Mouse (Mus musculus): Measurements from ENCODE around the gene Cbx8.

Cbx8 gene

DNA sequence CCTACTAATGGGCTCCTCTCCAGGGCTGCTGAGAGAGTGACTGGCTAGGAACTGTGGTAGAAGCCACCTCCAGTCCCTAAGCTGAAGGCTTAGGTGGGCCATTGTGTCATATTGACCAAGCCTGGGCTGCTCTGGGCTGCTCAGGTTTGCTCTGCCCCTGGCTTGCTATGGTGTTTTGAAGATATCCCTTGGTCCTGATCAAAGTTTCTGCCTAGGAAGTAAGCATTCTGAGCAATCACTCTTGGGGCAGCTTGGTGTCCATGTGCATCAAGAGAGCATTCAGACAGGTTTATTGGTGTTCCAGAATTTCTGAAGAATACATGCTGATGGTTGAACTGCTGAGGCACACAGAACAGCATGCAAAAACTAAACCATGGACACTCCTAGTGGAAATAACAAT, 10.7 kb upstream of the Cbx8 start:
- no peak for DNase-seq (ENCODE audit: low spot score in 2 of 2)

DNA sequence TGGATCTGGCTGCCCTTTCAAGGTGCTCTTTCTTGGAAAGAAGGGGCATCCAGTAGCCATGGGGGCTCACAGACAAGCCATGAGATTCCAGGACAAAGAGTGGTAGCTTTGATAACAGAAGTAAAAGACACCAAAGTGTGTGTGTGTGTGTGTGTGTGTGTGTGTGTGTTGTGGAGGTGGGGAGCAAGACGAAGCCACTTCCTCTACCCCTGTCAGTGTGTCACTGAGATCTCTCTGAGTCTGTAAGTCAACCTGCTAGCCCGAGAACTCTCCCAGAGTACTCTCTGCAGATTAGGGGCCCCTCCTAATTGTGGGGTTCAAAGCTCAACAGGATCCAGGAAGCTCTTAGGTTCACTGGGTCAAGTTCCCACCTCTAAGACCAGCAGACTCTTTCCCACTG, 9.6 kb upstream of the Cbx8 start:
- no peak for DNase-seq (ENCODE audit: low spot score in 2 of 2)

DNA sequence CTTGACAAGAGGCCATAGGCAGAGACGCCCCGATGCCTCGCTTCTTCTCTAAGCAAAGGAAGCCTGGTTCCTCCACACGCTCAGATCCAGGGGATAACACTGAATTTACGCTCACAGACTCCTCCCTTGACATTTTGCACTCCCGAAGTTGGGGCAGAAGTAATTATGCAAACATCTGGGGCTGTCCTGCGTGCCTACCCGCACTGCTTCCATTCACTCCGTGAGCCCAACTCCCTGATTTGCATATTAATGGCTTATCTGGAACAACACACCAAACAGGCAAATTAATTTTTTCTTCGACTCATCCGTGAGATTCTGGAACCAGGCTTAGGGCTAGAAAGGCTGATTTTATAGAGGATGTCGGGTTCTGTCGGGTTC, 7.4 kb upstream of the Cbx8 start:
- no peak for DNase-seq (ENCODE audit: low spot score in 2 of 2)

DNA sequence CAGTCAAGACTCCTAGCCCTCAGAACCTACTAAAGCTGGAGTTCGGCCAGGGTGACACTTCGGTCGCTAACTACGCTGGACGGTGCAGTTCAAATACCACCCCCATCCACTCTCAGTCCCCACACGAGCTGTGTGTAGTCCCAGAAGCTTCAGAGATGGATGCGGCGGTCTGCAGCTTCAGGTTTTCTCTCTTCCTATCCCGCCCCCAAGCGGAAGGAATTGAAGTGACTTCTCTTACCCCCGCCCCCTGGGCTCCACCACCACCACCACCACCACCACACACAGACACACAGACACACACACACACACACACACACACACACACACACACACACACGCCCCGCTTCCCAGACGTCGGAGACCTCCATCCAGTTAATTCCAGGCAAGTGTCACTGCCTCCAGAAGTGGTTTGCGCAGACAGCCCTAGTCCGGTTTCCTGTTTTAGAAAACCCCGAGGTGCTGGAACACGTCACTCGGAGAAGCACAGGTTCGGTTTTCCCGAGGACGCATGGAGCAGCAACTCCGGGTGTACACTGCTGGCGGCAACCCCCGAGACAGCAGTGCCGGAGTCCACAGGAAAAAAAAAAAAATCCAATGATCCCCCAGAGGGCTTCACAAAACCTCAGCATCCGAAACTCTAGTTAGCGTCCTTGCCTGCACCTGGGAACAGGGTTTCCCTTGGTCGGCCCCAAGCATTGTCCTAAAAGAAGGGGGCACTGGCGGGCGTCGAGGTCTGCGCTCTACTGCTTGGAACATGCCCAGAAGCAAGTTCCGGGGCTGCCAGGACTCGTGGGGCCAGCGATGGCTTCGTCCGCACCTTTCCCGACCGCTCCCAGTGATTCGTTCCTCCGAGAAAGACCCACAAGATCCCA, 6.7 kb upstream of the Cbx8 start:
- no peak for DNase-seq (ENCODE audit: low spot score in 2 of 2)

DNA sequence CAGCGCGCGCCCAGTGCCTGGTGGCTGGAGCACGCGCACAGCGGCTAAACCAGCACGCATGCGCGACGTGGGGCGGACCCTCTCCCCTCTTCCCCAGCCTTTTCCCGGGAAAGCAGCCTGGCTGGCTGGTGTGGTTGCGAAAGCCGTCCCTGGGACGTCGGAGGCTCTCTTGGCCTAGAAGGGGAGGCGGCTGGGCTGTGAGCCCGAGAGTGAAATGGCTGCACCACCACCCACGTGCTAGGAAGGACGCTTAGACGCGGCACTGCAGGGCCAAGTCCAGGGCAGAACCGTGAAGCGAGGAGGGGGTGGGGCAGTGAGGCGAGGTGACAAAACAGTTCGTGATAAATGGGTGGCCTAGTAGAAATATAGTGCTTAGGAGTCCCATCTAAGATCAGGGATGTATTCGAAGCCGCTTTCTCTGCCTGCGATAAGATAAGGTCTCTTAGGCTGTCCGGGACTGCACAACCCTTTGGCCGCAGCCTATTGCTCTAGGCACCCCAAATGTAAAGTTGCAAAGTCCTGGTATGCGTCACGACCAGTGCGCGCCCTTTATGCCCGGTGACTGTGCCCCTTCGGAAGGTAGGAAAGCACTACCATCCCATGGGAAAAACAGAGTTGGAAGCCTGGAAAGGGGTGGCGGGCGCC, 6.0 kb upstream of the Cbx8 start:
- DNase-seq (ENCODE audit: low spot score in 2 of 2), result peak in 1 of 2 experiments; percentile 69

DNA sequence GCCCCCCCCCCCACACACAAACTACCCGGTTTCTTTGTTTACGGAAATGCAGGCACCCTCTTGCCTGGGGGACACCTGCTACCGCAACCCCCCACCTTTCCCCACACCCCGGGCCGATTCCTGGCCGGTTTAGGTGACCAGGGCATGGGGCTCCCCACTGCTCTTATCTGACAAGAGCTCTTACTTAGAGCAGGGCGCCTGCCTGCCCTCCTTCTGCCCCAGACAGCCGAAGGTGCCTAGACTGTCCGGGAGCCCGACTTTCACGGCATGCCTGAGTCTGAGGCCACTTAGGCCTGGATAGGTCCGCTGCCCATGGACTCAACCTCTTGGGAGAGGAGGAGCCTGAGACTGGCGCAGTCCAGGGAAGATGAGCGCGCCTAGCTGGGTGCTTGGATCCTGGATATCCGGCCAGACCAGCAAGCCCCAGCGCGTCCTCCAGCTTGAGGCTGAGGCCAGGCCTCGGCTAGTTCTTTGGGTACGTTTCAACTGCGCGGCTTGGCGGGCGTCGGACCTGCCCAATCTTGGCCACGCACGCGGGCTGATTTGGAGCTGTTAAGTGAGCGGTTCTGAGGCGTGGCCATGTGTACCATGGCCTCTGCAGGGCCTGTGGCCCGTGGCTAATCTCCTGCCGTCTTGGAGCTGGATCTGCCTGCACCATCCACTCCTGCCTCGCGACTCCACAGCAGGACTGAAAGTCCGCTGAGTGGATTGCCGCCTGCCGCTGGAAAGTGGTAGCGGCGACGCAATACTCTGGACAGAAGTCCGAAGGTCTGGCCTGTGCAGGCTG, 4.0 kb upstream of the Cbx8 start:
- DNase-seq (ENCODE audit: low spot score in 2 of 2), result no peak

DNA sequence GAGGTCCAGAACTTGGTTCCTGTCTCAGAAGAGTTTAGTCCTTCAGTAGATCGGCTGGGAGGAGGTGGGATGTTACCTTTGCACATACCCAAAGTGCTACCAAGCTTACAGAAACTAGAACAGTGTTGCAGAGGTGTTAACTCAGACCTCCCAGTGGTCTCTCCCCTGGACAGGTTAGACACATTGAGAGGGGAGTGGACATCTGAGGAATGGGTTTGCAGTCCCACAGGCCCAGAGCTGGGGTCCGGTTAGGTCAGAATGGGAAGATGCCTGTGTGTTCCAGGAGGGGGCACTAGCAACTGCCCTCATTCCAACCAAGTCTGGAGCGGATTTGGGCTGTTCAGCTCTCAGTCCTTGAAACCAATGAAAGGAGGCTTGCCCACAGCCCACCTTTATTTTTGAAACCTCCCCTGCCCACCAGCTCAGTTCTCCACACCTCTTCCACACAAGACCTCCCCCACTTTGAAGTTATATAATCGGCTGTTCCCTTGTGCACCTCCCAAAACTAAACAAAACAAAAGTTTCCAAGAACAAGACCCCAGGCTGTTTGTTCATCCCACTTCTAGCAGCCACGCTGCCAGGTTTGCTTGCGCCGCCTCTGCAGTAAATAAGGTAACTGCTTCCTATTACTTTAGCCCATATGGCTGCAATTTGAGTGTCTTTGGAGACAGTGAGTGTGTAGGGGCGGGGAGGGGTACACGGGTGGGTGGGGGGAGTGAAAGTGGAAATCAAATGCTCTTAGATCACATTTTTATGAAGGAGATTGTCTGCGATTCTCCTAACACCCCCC, 3.2 kb upstream of the Cbx8 start:
- DNase-seq (ENCODE audit: low spot score in 2 of 2), result no peak

DNA sequence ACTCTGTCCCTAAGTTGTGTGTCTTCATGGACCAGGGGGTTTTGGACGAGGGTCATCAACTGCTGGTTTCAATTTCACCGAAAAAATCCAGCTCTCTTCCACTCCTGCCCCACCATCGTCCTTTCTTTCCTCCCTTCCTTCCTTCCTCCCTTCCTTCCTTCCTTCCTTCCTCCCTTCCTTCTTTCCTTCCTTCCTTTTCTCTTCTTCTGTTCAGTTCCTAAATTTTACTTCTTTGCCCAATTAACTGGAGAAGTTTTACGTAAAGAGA, 2.4 kb upstream of the Cbx8 start:
- DNase-seq (ENCODE audit: low spot score in 2 of 2), result no peak

DNA sequence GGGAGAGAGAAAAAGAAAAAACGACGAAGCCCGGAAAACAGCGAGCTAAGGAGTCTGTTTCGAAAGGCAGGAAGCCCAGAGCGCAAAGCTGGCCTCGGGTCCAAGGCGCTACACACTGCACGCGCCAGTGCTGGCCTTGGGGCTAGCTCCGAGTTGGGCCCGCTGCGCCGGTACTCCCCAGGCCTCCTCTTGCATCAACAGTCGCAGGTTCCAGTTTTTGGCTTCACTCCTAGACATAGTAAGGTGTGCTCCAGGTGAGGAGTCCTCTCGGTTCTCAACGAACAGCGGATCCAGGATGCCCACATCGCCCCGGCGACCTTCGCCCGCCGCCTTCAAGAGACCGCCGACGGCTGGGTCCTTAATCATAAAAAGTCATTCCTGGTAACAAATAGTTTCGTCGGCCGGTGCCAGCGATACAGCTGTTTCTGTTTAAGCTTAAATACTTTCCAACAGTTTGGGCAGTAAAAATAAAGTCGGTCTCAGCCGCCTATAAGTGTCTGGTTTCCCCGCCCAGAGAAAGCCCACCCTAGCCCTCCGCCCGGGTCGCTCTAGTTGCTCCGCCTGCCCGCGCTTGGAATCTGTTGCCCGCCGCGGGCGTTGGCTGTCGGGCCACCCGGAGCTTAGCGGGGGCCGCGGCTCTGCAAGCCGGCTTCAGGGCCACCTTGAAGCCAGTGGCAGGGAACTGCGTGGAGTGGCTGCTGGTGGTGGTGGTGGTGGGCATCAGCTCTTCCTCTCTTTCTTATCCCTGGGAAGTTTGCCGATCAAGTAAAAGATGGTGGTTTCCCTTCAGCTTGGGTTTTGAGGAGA, 1.9 kb upstream of the Cbx8 start:
- no peak for DNase-seq (ENCODE audit: low spot score in 2 of 2)

DNA sequence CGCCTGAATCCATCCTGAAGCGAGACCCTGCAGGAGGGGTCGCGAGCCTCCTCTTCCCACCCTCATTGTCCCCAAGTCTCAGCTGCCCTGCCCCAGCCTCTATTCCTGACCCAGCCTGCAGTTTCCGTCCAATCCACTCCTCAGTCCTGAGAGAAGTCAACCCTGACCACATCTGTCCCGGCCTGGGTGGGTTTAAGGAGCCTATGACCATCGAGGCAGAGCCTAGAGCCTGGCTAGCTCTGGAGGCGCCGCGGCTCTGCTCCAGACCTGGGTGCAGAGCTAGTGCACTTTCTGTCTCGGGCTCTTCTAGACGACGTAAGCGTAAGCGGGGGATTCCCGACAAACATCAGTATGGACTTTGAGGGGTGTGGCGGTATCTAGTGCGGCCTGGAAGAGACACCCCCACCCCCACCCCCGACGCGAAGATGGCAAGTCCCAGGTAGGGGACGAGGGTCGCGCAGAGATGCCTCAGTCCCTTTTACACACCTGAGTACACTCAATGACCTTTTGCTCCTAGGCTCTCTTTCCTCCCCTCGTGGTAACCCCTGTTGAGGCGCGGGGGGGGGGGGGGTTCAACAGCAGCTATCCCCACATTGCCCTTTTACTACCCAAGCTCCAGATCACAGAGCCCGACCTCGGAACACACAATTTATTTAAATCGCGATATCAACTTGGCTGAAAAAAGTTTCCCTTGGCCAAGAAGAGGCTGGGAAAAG, 1.1 kb upstream of the Cbx8 start:
- no peak for DNase-seq (ENCODE audit: low spot score in 2 of 2)

DNA sequence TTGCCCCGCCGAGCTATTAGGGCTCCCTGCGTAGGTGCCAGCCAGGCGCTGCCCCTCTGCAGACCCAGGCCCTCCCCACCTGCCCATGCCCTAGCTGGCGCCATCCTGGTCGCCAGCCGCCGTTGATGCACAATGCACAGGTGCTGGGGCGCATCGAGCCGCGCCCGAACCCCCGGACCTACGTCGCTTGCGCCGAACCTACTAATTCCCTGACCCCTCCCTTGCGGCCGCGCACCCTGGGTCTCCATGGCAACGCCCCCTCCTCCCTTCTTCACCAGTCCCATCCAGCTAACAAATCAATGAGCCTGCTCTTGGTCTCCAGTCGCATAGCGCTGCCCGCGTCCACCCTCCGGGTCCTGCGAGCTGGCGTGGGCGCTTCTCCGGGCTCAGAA, 552 bp upstream of the Cbx8 start:
- DNase-seq (ENCODE audit: low spot score in 2 of 2), result no peak

DNA sequence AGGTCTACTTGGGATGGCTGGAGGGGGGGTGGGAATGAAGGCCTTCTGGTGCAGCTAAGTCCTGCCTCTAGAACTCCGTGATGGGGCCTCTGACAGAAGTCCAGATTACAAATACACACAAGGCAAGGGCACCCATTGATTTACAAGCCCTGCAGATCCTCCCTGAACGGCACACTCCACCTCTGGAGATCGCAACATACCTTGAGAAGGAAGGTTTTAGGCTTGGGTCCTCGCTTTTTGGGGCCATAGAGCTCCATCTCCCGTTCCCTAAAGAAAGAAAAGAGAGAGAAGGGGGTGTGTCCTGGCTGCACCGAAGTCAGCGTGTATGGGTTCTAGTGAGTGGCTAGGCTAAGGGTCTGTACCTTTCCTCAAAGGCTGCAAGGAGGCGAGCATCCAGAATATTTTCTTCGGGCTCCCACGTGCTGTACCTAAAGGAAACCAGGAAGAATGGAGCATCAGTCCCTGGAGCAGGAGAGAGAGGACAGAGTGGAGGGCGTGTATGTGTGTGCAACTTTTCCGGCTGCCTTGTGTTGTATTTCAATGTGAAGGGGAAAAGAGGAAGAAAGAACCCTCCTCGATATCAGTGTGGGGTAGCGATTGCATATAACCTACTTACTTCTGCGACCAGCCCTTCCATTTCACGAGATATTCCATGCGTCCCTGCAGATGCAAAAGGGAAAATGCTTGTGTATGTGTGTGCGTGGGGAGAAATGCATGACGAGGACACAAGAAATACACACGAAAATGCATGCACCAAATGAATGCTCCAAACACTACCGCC, 847 bp downstream of the Cbx8 start:
- no peak for DNase-seq (ENCODE audit: low spot score in 2 of 2)

DNA sequence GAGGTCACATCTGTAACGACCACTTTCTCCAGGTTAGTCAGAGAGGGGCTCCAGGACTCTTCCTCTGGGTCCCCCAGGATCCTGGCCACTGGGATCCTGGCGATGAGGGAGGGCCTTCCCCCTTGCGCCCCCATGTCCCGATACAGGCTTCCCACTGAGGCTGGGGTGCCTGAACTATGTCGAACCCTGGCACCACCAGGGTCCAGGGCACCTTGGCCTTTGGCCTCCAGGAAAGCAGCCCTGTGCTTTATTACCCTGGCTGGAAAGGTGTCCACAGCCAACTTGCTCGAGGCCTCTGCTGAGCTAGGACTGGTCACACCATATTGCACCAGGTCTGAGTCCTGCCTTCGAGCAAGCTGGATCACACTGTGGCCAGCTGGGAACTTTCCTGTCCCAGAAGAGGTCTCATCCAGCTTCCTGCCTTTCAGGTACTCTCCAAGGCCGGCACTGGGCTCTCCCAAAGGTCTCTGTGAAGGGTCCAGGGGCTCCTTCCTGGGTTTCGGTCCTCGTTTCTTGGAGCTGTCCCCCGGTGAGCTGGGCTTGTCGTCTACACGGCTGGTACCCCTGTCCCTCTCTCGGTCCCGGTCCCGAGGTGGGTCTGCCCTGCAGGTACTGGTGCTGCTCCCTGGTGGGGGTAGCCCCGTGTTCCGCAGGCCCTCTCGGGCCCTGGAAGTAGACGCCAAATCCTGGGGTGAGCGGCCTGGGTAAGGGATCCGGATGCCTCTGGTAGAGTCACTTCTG, 1.9 kb downstream of the Cbx8 start:
- no peak for DNase-seq (ENCODE audit: low spot score in 2 of 2)

DNA sequence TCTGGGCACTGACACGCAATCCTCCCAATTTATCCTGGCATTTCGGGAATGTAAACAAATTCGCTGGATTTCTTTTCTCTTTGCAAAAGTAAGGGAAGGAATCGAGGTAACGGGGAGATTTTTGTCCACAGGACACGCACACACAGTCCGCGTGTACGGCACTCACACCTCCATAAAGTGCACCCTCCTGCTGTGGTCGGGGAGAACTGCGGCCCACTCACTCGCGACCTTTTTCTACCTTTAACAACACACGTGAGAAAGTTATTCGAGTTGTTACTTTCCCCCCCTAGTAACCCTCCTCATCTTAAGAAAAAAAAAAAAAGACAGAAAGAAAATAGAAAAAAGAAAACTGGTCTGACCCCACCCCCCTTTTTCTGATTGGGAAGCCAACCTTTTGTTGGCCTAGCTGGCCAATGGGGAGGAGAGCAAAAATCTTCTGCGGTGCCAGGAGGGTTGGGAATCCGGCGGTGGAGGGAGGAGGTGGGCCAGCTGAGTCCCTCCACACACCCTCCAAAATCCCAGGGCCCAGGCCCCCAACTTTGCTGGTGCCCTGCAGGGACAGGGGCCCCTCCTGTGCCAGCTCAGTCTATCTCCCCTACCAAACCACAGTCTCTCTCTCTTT, 2.9 kb downstream of the Cbx8 start:
- no peak for DNase-seq (ENCODE audit: low spot score in 2 of 2)

DNA sequence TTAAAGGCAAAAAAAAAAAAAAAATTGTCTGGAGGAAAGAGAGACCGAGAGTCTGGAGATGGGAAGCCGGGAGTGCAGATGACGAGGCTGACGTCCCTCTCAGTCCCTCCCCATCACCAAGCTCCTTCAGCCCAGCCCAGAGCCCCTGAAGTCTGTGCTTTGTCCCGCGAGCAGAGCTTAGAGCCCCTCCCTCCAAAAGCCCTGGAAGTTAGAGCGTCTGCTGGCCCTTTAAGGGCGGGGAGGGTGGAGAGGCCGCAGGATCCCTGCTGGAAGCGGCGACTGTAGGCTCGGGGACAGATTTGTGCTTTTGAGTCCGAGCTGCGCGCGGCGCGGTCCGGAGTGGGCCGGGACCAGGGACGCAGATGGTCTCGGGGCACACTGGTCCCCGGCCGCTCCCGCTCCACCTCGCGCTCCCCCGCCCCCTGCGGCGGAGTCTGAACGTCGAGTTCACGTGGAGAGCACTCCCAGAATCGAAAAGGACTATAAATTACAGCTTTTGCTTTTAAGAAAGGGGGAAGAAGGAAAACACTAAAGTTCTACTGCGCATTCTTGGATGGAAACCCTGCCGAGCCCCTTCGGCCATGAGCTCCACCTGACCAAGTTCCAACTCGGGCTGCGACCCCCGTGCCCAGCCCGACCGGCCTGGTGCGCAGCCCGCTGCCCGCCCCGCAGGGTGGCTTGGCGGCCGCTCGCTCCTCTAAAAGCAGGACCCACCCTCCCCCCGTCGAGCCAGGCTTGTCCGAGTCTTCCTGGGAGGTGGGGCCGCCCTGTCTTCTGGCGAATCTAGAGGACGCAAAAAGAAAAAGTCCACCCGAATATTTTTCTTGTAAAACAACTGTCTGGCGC, 3.6 kb downstream of the Cbx8 start:
- no peak for DNase-seq (ENCODE audit: low spot score in 2 of 2)

DNA sequence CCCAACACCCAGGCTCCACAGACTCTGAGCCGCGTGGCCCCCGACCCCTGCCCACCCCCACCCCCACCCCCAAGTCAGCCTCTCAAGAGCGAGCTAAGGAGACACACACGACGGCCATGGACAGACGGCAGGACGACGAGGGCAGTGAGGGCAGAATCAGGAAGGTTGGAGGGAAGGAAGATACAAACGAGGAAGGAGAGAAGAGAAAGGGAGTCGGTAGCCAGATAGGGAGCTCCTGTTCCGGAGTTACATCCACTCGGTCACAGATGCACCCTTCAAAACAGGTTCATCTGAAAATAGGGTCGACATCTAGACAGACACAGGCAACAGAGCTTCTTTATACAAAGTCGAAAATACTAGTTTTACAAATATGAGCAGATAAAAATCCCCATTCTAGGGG, 4.3 kb downstream of the Cbx8 start:
- DNase-seq (ENCODE audit: low spot score in 2 of 2), result no peak

DNA sequence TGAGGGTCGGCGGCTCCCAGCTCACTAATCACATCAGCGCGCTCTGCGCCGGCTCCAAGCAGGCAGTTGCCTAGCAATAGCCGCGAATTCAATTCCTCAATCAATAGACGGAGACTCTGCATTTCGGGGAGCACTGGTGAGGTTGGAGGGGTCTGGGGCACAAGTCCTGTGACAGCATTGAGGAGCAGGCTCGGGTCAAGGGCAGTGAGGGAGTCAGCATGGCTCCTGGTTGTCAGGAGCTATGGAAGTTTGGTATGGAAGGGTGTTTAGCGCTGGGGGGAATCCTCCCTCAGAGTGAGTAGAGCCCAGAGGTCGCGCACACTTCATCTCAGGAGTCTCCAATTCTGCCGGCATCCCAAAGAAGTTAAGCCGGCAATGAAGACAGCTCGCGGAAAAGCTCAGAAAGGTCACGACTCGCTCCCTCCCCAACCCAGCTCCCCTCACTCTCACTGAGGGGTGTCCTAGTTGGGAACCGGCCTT, 5.0 kb downstream of the Cbx8 start:
- DNase-seq (ENCODE audit: low spot score in 2 of 2), result no peak
